Mouse (Mus musculus) hematopoietic multipotent progenitor cell, adult 10-12 weeks (in vitro differentiated cells): ENCODE data around the gene Ppp1r32. TPM values are rescaled to one million over a fixed set of nuclear protein-coding genes. Genes with fewer than 3 reads are reported as not detected.

Experiments used
- polyA plus RNA-seq: library from polyadenylated mRNA; stranded (reverse); fragments of >175 nt; gene quantifications from 2 replicates; pipeline ENCODE4 v1.2.3, GENCODE M21; 2012; ENCODE audit warnings: low replicate concordance

Ppp1r32 gene
- polyA plus RNA-seq, result 0.96 and 3.8 TPM in 2 replicates

GRCm38 (mm10) chr19:10482703-10483102 lies at the start of gene Ppp1r32:
Ppp1r32 (minus strand) TSS chr19:10482928.

GRCm38 (mm10) chr19:10525910-10526309 lies 43.2 kb upstream of the Ppp1r32 start, which contains the start of gene Sdhaf2:
Sdhaf2 (minus strand) TSS chr19:10526142.

GRCm38 (mm10) chr19:10525106-10525901 lies 42.6 kb upstream of the Ppp1r32 start, which contains the start of gene Cpsf7:
Cpsf7 (plus strand) TSS chr19:10525266.

GRCm38 (mm10) chr19:10456752-10457483 lies 25.8 kb downstream of the Ppp1r32 start, which contains the start of gene Lrrc10b:
Lrrc10b (minus strand) TSS chr19:10457473.

Other genes with a start within 250 kb of the Ppp1r32 start
- gene Myrf, start 242.2 kb downstream of the Ppp1r32 start, polyA plus RNA-seq, result 0.21 TPM in 2 replicates
- gene Dagla, start 178.1 kb downstream of the Ppp1r32 start, polyA plus RNA-seq, result 0.98 and 1.4 TPM in 2 replicates
- 0.02 and 0.26 TPM in 2 replicates for gene Syt7, start 93.8 kb downstream of the Ppp1r32 start, polyA plus RNA-seq
- 0.07 TPM in 1 of 2 replicates, not detected in the other for gene Lrrc10b, start 25.5 kb downstream of the Ppp1r32 start, polyA plus RNA-seq
- 30.0 and 84.1 TPM in 2 replicates for gene Cpsf7, start 42.3 kb upstream of the Ppp1r32 start, polyA plus RNA-seq
- 6.4 and 8.7 TPM in 2 replicates for gene Sdhaf2, start 43.2 kb upstream of the Ppp1r32 start, polyA plus RNA-seq
- 0.73 and 0.96 TPM in 2 replicates for gene Tmem216, start 73.3 kb upstream of the Ppp1r32 start, polyA plus RNA-seq
- gene Cyb561a3, start 94.2 kb upstream of the Ppp1r32 start, polyA plus RNA-seq, result 54.8 and 100 TPM in 2 replicates
- 2.3 and 4.2 TPM in 2 replicates for gene Tmem138, start 94.4 kb upstream of the Ppp1r32 start, polyA plus RNA-seq
- 9.1 and 12.8 TPM in 2 replicates for gene Ddb1, start 122.4 kb upstream of the Ppp1r32 start, polyA plus RNA-seq
- 1.0 and 2.6 TPM in 2 replicates for gene Tkfc, start 122.7 kb upstream of the Ppp1r32 start, polyA plus RNA-seq
- gene Vwce, start 151.3 kb upstream of the Ppp1r32 start, polyA plus RNA-seq, result 0.16 and 0.22 TPM in 2 replicates
- gene Pga5, start 195.1 kb upstream of the Ppp1r32 start, polyA plus RNA-seq, result not detected in 2 replicates
- 48.2 and 86.5 TPM in 2 replicates for gene Vps37c, start 205.8 kb upstream of the Ppp1r32 start, polyA plus RNA-seq